Mouse (Mus musculus) forebrain, embryonic 13.5 days (tissue): Measurements from ENCODE around the gene Btn2a2. TPM values are rescaled to one million over a fixed set of nuclear protein-coding genes. Genes with fewer than 3 reads are reported as not detected.

ENCODE experiments used
- ATAC-seq: fragments of 200-750 bp; cut with Nextera tagmentation; 2 replicates; pipeline ENCODE4 v1.8.0; 2017
- H3K27ac ChIP-seq: fragments of 300-500 bp; sonication (generic); 2 replicates; pipeline ENCODE4 v1.5.1; 2015; ENCODE audit warnings: inconsistent platforms, mild to moderate bottlenecking, moderate library complexity
- H3K27me3 ChIP-seq: fragments of 300-500 bp; sonication (generic); 2 replicates; pipeline ENCODE4 v1.6.1; 2015; ENCODE audit warnings: mild to moderate bottlenecking, inconsistent platforms
- H3K36me3 ChIP-seq: fragments of 300-500 bp; sonication (generic); 2 replicates; pipeline ENCODE4 v1.6.1; 2015; ENCODE audit warnings: mild to moderate bottlenecking, inconsistent platforms; ENCODE audit not compliant: poor library complexity, severe bottlenecking
- H3K4me1 ChIP-seq: fragments of 300-500 bp; sonication (generic); 2 replicates; pipeline ENCODE4 v1.6.1; 2015; ENCODE audit warnings: inconsistent platforms
- H3K4me2 ChIP-seq: fragments of 300-500 bp; sonication (generic); 2 replicates; pipeline ENCODE4 v1.6.1; 2015; ENCODE audit warnings: inconsistent platforms, mild to moderate bottlenecking, moderate library complexity
- H3K4me3 ChIP-seq: fragments of 300-500 bp; sonication (generic); 2 replicates; pipeline ENCODE4 v1.5.1; 2015; ENCODE audit warnings: mild to moderate bottlenecking, inconsistent platforms
- H3K9ac ChIP-seq: fragments of 300-500 bp; sonication (generic); 2 replicates; pipeline ENCODE4 v1.6.1; 2015; ENCODE audit warnings: mild to moderate bottlenecking, inconsistent platforms
- H3K9me3 ChIP-seq: fragments of 300-500 bp; sonication (generic); replicated peaks from 2 replicates; pipeline ENCODE4 v1.6.1; 2016; ENCODE audit warnings: inconsistent platforms
- WGBS: fragments of 180-500 bp; shearing (Covaris S2); methylation state at CpG from one replicate; pipeline ENCODE4 v1.1.7; 2015; 5-methylcytosine and 5-hydroxymethylcytosine counted together
- polyA plus RNA-seq: library from polyadenylated mRNA; unstranded; fragments of >200 nt; fragmentation: Nextera tagmentation; extraction: Ambion mirVana; gene quantifications from 2 replicates; pipeline ENCODE4 v1.2.1, GENCODE M21; 2015

The Btn2a2 gene
- polyA plus RNA-seq, 1 experiment from 2014 or later = 0.08 TPM

GRCm38 (mm10) chr13:23530901-23531875, 42.5 kb upstream of the Btn2a2 start, which contains the start of gene Hist1h4h:
Gene Hist1h4h, plus strand, starts transcription at chr13:23531050.
- peak within 1 kb of the TSS; percentile 58 for H3K4me3 ChIP-seq
- no peaks in the 10 kb centered on the region for H3K9me3 ChIP-seq
- under 1% methylated on average over 59 of the region's 70 CpGs for WGBS
- H3K27ac ChIP-seq = peak within 1 kb of the TSS; percentile 98
- no peaks in the 10 kb centered on the region for H3K27me3 ChIP-seq
- peak; percentile 88 for ATAC-seq
- no peaks in the 10 kb centered on the region for H3K36me3 ChIP-seq
- peak within 1 kb of the TSS; percentile 85 for H3K9ac ChIP-seq
- H3K4me2 ChIP-seq = peak within 1 kb of the TSS; percentile 61
- peaks cover 41% of the 10 kb centered on the region for H3K4me1 ChIP-seq

GRCm38 (mm10) chr13:23530181-23530900, 41.7 kb upstream of the Btn2a2 start:
- Histone ChIP-seq H3K4me1 (peaks cover 39% of the 10 kb centered on the region), H3K4me3 (peak overlapping the region; percentile 58), H3K9ac (peak overlapping the region; percentile 85), H3K4me2 (peak overlapping the region; percentile 61), H3K9me3 (no peaks in the 10 kb centered on the region), H3K27ac (peak overlapping the region; percentile 98), H3K27me3 (no peaks in the 10 kb centered on the region), H3K36me3 (no peaks in the 10 kb centered on the region)
- under 1% methylated on average over 20 of the region's 20 CpGs for WGBS
- no peak for ATAC-seq

GRCm38 (mm10) chr13:23529480-23530165, 41.0 kb upstream of the Btn2a2 start:
- no peaks in the 10 kb centered on the region for H3K9me3 ChIP-seq
- H3K4me2 ChIP-seq = peak overlapping the region; percentile 61
- H3K36me3 ChIP-seq = no peaks in the 10 kb centered on the region
- ATAC-seq = no peak
- H3K9ac ChIP-seq = peak overlapping the region; percentile 85
- H3K4me3 ChIP-seq = peak overlapping the region; percentile 58
- peaks cover 37% of the 10 kb centered on the region for H3K4me1 ChIP-seq
- H3K27ac ChIP-seq = peak overlapping the region; percentile 98
- H3K27me3 ChIP-seq = no peaks in the 10 kb centered on the region
- WGBS = 25% methylated on average over 2 of the region's 2 CpGs

- Histone ChIP-seq H3K4me3 (0 out of 2 replicates have a peak overlapping the region, but pooled peaks have one; percentile 7), H3K4me2 (peak overlapping the region; percentile 35), H3K27ac (no peak overlapping the region), H3K9ac (no peak overlapping the region), H3K4me1 (peaks cover 33% of the 10 kb centered on the region), H3K27me3 (no peaks in the 10 kb centered on the region), H3K9me3 (no peaks in the 10 kb centered on the region), H3K36me3 (no peaks in the 10 kb centered on the region)
- 84% methylated on average over 5 of the region's 5 CpGs for WGBS
- ATAC-seq = no peak
Observed at GRCm38 (mm10) chr13:23529005-23529404, 40.3 kb upstream of the Btn2a2 start.

GRCm38 (mm10) chr13:23526312-23526711, 37.7 kb upstream of the Btn2a2 start:
- peak overlapping the region; percentile 43 for H3K4me3 ChIP-seq
- peak; percentile 59 for ATAC-seq
- no peaks in the 10 kb centered on the region for H3K9me3 ChIP-seq
- no peaks in the 10 kb centered on the region for H3K36me3 ChIP-seq
- H3K4me1 ChIP-seq = peaks cover 17% of the 10 kb centered on the region
- H3K27ac ChIP-seq = peak overlapping the region; percentile 80
- H3K4me2 ChIP-seq = peak overlapping the region; percentile 57
- H3K27me3 ChIP-seq = no peaks in the 10 kb centered on the region
- WGBS = 1% methylated on average over 17 of the region's 17 CpGs
- peak overlapping the region; percentile 59 for H3K9ac ChIP-seq

GRCm38 (mm10) chr13:23525901-23526300, 37.2 kb upstream of the Btn2a2 start:
- Histone ChIP-seq H3K4me1 (peaks cover 17% of the 10 kb centered on the region), H3K27ac (no peak overlapping the region), H3K36me3 (no peaks in the 10 kb centered on the region), H3K27me3 (no peaks in the 10 kb centered on the region), H3K9me3 (no peaks in the 10 kb centered on the region), H3K4me3 (peak overlapping the region; percentile 43), H3K9ac (no peak overlapping the region), H3K4me2 (peak overlapping the region; percentile 57)
- ATAC-seq = no peak
- 3% methylated on average over 10 of the region's 10 CpGs for WGBS

- H3K4me1 ChIP-seq = peaks cover 17% of the 10 kb centered on the region
Observed at GRCm38 (mm10) chr13:23524654-23525053, 36.0 kb upstream of the Btn2a2 start.

GRCm38 (mm10) chr13:23523976-23524375, 35.3 kb upstream of the Btn2a2 start:
- ATAC-seq = no peak
- H3K36me3 ChIP-seq = no peaks in the 10 kb centered on the region
- H3K4me3 ChIP-seq = no peak overlapping the region
- no peak overlapping the region for H3K4me2 ChIP-seq
- no peaks in the 10 kb centered on the region for H3K9me3 ChIP-seq
- H3K27me3 ChIP-seq = no peaks in the 10 kb centered on the region
- H3K27ac ChIP-seq = no peak overlapping the region
- WGBS = 52% methylated on average over 5 of the region's 5 CpGs
- peaks cover 16% of the 10 kb centered on the region for H3K4me1 ChIP-seq
- H3K9ac ChIP-seq = no peak overlapping the region

More at GRCm38 (mm10) chr13:23524654-23525053, 36.0 kb upstream of the Btn2a2 start:
- peak overlapping the region; percentile 28; the same call in 1 of the 2 replicates for H3K4me2 ChIP-seq
- 6% methylated on average over 5 of the region's 5 CpGs for WGBS
- H3K27me3 ChIP-seq = no peaks in the 10 kb centered on the region
- H3K4me3 ChIP-seq = no peak overlapping the region
- no peak overlapping the region for H3K27ac ChIP-seq
- ATAC-seq = peak; percentile 20; the same call in 1 of the 2 replicates
- no peaks in the 10 kb centered on the region for H3K36me3 ChIP-seq
- no peaks in the 10 kb centered on the region for H3K9me3 ChIP-seq
- no peak overlapping the region for H3K9ac ChIP-seq

GRCm38 (mm10) chr13:23521703-23522102, 33.0 kb upstream of the Btn2a2 start:
- H3K4me2 ChIP-seq = peak overlapping the region; percentile 22; the same call in 1 of the 2 replicates
- H3K9ac ChIP-seq = no peak overlapping the region
- ATAC-seq = no peak
- WGBS = 1% methylated on average over 14 of the region's 14 CpGs
- no peaks in the 10 kb centered on the region for H3K36me3 ChIP-seq
- H3K27ac ChIP-seq = no peak overlapping the region
- H3K4me3 ChIP-seq = no peak overlapping the region
- peaks cover 6% of the 10 kb centered on the region; the same call in 1 of the 2 replicates for H3K4me1 ChIP-seq
- no peaks in the 10 kb centered on the region for H3K9me3 ChIP-seq
- H3K27me3 ChIP-seq = no peaks in the 10 kb centered on the region

GRCm38 (mm10) chr13:23519416-23519815, 30.8 kb upstream of the Btn2a2 start:
- Histone ChIP-seq H3K4me2 (peak overlapping the region; percentile 54), H3K9ac (no peak overlapping the region), H3K4me3 (peak overlapping the region; percentile 35), H3K9me3 (no peaks in the 10 kb centered on the region), H3K27ac (no peak overlapping the region), H3K36me3 (no peaks in the 10 kb centered on the region), H3K27me3 (no peaks in the 10 kb centered on the region), H3K4me1 (peaks cover 10% of the 10 kb centered on the region; the same call in 1 of the 2 replicates)
- ATAC-seq = peak; percentile 20; the same call in 1 of the 2 replicates
- under 1% methylated on average over 10 of the region's 10 CpGs for WGBS

- Histone ChIP-seq H3K27me3 (no peaks in the 10 kb centered on the region), H3K4me1 (peaks cover 10% of the 10 kb centered on the region; the same call in 1 of the 2 replicates), H3K9me3 (no peaks in the 10 kb centered on the region), H3K27ac (no peak overlapping the region), H3K9ac (no peak overlapping the region), H3K4me2 (peak overlapping the region; percentile 54), H3K4me3 (peak overlapping the region; percentile 35), H3K36me3 (no peaks in the 10 kb centered on the region)
- peak; percentile 12; the same call in 1 of the 2 replicates for ATAC-seq
- WGBS = 0% methylated on average over 6 of the region's 6 CpGs
Observed at GRCm38 (mm10) chr13:23518885-23519284, 30.2 kb upstream of the Btn2a2 start.
